Mouse (Mus musculus) heart, adult 2 months (tissue): Measurements from ENCODE around the gene Cramp1l.
A peak's percentile ranks its signal among the peaks of the same experiment; 100 is the strongest.

Experiments
- CTCF ChIP-seq: fragments of 200-600 bp; IDR thresholded peaks from 2 replicates; pipeline ENCODE4 v1.8.1; 2022; ENCODE audit warnings: antibody characterized with exemption, mild to moderate bottlenecking, moderate library complexity
- POLR2A ChIP-seq: fragments of 200-500 bp; IDR thresholded peaks from 2 replicates; pipeline ENCODE4 v1.6.1; 2011; ENCODE audit warnings: mild to moderate bottlenecking, low read depth, low read length, control low read depth; ENCODE audit not compliant: insufficient read depth

DNA sequence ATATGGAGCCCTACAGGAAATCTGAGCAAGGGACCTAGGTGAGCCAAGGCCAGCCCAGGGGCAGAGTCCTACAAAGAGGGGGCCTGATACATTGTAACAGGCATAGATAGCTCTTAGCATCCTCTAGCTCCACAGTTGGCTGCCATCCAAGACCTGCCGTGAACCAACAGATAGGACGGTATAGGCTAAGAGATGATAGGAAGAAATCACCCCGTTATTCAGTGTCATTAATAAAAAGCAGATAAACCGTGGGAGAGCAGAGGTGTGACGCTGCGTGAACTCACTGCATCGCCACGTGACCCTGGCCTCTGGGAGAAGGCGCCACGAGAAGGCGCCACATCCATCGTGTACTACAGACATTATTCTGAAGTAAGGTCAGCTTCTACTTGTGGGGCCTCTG, 48.3 kb upstream of the Cramp1l start:
- TF ChIP-seq CTCF, result peak; percentile 32
- no peak for TF ChIP-seq POLR2A
